Mouse (Mus musculus) intestine, postnatal 0 days (tissue): ENCODE results near the gene Pkmyt1. TPM values are rescaled to one million over a fixed set of nuclear protein-coding genes. Genes with fewer than 3 reads are reported as not detected.
A peak's percentile ranks its signal among the peaks of the same experiment; 100 is the strongest.

Experiments
- ATAC-seq: fragments of 200-750 bp; cut with Nextera tagmentation; 2 replicates; pipeline ENCODE4 v1.8.0; 2017; ENCODE audit warnings: mild to moderate bottlenecking, moderate TSS enrichment, moderate library complexity
- H3K27ac ChIP-seq: fragments of 300-500 bp; sonication (generic); 2 replicates; pipeline ENCODE4 v1.5.1; 2014; ENCODE audit warnings: mild to moderate bottlenecking, low read depth, low read length, moderate library complexity
- H3K27me3 ChIP-seq: fragments of 300-500 bp; sonication (generic); replicated peaks from 2 replicates; pipeline ENCODE4 v1.6.1; 2014; ENCODE audit warnings: low read length, mixed read lengths; ENCODE audit not compliant: control insufficient read depth, insufficient read depth
- H3K36me3 ChIP-seq: fragments of 300-500 bp; sonication (generic); 2 replicates; pipeline ENCODE4 v1.6.1; 2014; ENCODE audit warnings: mild to moderate bottlenecking, moderate library complexity; ENCODE audit not compliant: control insufficient read depth, insufficient read depth
- H3K4me1 ChIP-seq: fragments of 300-500 bp; sonication (generic); replicated peaks from 2 replicates; pipeline ENCODE4 v1.6.1; 2014; ENCODE audit warnings: antibody characterized with exemption, low read length, mixed read lengths; ENCODE audit not compliant: control insufficient read depth, insufficient read depth
- H3K4me2 ChIP-seq: fragments of 300-500 bp; sonication (generic); replicated peaks from 2 replicates; pipeline ENCODE4 v1.6.1; 2014; ENCODE audit warnings: low read depth, mild to moderate bottlenecking, moderate library complexity
- H3K4me3 ChIP-seq: fragments of 300-500 bp; sonication (generic); 2 replicates; pipeline ENCODE4 v1.5.1; 2014; ENCODE audit warnings: low read depth, low read length
- H3K9ac ChIP-seq: fragments of 300-500 bp; sonication (generic); 2 replicates; pipeline ENCODE4 v1.6.1; 2014; ENCODE audit warnings: mild to moderate bottlenecking, low read depth, low read length
- H3K9me3 ChIP-seq: fragments of 300-500 bp; sonication (generic); 2 replicates; pipeline ENCODE4 v1.6.1; 2016; ENCODE audit warnings: mixed run types; ENCODE audit not compliant: control insufficient read depth
- CTCF ChIP-seq: sonication (generic); IDR thresholded peaks from 2 replicates; pipeline ENCODE4 v1.5.1; 2016; ENCODE audit warnings: low read depth, mild to moderate bottlenecking, control low read depth, antibody characterized with exemption, moderate library complexity
- WGBS: fragments of 180-500 bp; shearing (Covaris S2); extraction: QIAGEN DNeasy Blood & Tissue Kit; methylation state at CpG from one replicate; pipeline ENCODE4 v1.1.7; 2014; 5-methylcytosine and 5-hydroxymethylcytosine counted together
- polyA plus RNA-seq: library from polyadenylated mRNA; unstranded; fragments of >200 nt; fragmentation: Nextera tagmentation; extraction: Ambion mirVana; gene quantifications from 2 replicates; pipeline ENCODE4 v1.2.1, GENCODE M21; 2015

The Pkmyt1 gene
- polyA plus RNA-seq, 1 experiment from 2014 or later, result 12.6 TPM

DNA sequence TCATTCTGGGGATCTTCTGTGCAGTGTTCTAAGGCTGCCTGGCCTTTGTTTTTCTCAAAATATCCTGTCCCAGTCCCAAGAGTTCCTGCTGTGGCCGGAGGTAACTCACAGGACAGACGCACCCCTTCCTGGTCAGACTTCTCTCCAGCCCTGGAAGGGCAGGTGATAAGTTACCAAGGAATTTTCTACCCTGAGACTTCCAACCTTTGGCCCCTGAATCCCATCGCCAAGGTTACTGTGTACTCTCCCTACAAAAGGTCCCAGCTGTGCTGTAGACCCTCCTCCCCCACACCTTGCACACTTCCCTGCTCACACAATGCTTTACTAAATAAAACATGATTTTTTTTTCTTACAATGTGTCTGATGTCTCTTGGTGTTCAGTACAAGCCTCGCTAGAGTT is 44.0 kb upstream of the Pkmyt1 start:
- whole genome bisulfite sequencing, result 33% methylated on average over 4 of the region's 4 CpGs
- TF ChIP-seq CTCF, result no peak
- Histone ChIP-seq H3K27me3 (peaks cover 28% of the 10 kb centered on the region), H3K4me3 (no peak overlapping the region), H3K4me2 (no peak overlapping the region; the same call in 1 of the 2 replicates), H3K4me1 (peaks cover 11% of the 10 kb centered on the region; the same call in 1 of the 2 replicates), H3K36me3 (no peaks in the 10 kb centered on the region), H3K9ac (no peak overlapping the region), H3K9me3 (no peaks in the 10 kb centered on the region), H3K27ac (no peak overlapping the region)
- peak; percentile 32 for ATAC-seq

DNA sequence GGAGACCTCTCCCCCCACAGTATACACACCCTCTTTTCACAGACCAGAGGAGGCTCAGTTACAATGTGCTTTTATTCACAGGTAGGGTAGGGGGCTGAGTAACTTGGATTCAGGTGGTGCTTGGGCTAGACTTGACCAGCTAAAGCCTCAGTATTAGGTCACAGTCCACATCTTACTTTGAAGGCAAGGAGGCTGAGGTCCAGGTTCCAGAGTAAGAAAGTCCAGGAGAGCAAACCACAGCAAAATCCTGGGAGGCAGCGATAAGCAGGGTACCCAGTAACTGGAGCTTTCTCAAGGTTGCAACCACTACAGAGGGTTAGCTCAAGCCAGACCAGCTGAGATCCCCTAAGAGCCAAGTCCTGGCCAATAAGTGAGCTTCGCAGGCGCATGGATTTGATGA is 43.6 kb upstream of the Pkmyt1 start:
- Histone ChIP-seq H3K27me3 (peaks cover 28% of the 10 kb centered on the region), H3K27ac (no peak overlapping the region), H3K9ac (no peak overlapping the region), H3K9me3 (no peaks in the 10 kb centered on the region), H3K4me1 (peaks cover 9% of the 10 kb centered on the region; the same call in 1 of the 2 replicates), H3K36me3 (no peaks in the 10 kb centered on the region), H3K4me2 (no peak overlapping the region), H3K4me3 (no peak overlapping the region)
- 71% methylated on average over 3 of the region's 3 CpGs for WGBS
- no peak for TF ChIP-seq CTCF
- peak; percentile 9; the same call in 1 of the 2 replicates for ATAC-seq

DNA sequence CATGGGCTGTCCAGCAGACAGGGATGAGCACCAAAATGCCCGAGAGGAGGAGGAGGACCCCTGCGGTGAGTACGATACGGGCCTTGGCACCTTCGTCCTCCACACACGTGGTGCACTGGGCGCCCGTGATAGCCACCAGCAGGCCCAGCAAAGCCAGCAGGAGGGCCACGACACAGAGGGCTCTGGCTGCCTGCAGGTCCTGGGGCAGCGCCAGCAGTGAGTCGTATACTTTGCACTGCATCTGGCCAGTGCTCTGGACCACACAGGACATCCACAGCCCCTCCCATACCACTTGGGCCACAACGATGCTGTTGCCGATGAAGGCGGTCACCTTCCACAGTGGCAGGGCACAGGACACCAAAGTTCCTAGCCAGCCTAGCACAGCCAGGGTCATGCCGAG is 42.9 kb upstream of the Pkmyt1 start:
- no peak for TF ChIP-seq CTCF
- no peak for ATAC-seq

DNA sequence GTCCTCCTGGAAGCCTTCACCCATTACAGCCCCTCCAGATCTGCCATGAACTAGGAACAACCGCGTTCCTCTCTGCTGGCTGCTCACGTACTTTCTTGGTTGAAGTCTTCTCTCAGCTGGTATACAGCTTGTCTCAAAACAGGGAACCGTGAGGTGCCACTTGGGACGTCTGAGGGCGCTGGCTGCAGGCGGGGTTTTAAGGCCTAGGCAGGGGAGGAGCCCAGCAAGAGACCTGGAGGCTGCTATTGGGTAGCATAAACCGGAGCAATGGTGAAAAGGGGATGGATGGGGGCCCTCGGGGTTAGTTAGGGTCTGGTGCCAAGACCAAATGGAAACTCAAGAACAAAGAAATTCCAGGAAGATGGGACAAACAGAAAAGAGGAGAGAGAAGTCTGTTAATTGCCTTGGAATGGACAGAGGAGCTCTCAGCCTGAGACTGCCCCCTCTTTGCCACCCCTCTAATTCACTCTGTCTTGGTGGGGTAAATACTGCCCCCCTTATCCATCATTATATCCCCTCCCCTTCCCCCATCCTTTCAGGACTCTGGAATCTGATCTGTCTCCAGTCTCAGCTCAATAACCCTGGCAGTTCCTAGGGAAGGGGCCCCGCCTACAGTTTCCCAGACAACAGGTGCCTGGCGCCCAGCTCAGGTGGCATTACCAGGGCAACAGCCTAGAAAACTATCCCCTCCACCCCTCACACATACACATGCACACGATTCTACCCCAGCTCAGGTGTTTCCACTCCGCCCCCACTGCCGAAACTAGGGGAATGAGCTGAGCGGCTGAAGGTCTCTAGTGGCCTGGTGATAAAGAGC is 42.1 kb upstream of the Pkmyt1 start, which contains the start of gene Cldn9:
TSS of gene Cldn9 (minus strand) at position 171 of the 817 bp plus-strand sequence.
- no peaks in the 10 kb centered on the region for H3K36me3 ChIP-seq
- H3K27ac ChIP-seq, result no peak within 1 kb of the TSS
- 33% methylated on average over 15 of the region's 15 CpGs for WGBS
- no peak for TF ChIP-seq CTCF
- H3K27me3 ChIP-seq, result peaks cover 23% of the 10 kb centered on the region
- no peak within 1 kb of the TSS for H3K4me3 ChIP-seq
- H3K9ac ChIP-seq, result no peak within 1 kb of the TSS
- no peak for ATAC-seq
- no peak within 1 kb of the TSS for H3K4me2 ChIP-seq
- H3K9me3 ChIP-seq, result no peaks in the 10 kb centered on the region
- peaks cover 7% of the 10 kb centered on the region; the same call in 1 of the 2 replicates for H3K4me1 ChIP-seq

More for the DNA sequence above, 42.9 kb upstream of the Pkmyt1 start:
- Histone ChIP-seq H3K4me2 (no peak overlapping the region), H3K36me3 (no peaks in the 10 kb centered on the region), H3K9ac (no peak overlapping the region), H3K4me3 (no peak overlapping the region), H3K4me1 (peaks cover 7% of the 10 kb centered on the region; the same call in 1 of the 2 replicates), H3K9me3 (no peaks in the 10 kb centered on the region), H3K27me3 (peaks cover 28% of the 10 kb centered on the region), H3K27ac (no peak overlapping the region)
- WGBS, result 44% methylated on average over 15 of the region's 15 CpGs

DNA sequence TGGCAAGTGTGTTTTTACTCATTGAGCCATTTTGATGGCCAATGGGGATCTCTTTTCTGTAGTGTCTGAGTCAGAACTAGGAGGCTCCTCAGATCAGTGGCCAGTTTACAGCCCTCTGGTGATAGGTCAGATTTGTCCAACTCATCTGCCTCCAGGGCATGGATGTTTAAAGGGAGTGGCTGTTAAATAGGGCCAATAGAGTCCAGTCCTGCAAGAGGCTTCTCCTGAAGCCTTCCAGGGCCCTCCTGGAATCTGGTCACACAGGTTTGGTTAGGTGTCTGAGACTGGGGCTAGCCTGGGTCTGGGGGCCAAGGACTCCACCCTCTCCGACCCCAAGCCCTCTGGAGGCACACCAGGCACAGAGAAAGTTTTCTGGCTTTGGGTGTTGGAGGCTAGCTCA is 31.6 kb upstream of the Pkmyt1 start:
- Histone ChIP-seq H3K4me3 (no peak overlapping the region), H3K4me2 (no peak overlapping the region), H3K27me3 (peaks cover 3% of the 10 kb centered on the region; the same call in 1 of the 2 replicates), H3K4me1 (no peaks in the 10 kb centered on the region), H3K9ac (no peak overlapping the region), H3K27ac (no peak overlapping the region), H3K9me3 (no peaks in the 10 kb centered on the region), H3K36me3 (no peaks in the 10 kb centered on the region)
- no peak for TF ChIP-seq CTCF
- WGBS, result 50% methylated on average over 1 of the region's 1 CpGs
- no peak for ATAC-seq

DNA sequence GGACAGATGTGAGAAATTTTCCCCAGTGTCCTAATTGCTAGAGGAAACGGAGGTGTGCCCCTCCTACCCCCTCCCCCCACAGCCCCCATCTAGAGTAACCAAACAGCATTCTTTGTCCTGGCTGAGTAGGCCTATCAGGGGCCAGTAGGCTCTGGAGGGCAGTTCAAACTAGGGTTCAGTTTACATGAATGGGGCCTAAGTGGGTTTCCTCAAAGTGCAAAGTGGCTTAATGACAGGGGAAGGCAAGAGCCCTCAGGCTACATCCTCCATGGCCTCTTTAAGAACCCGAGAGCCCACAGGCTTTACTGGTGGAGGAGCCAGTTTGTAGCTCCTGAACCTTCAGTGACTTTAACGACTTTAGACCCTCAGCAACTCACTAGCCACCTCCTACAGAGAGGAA is 30.3 kb upstream of the Pkmyt1 start:
- Histone ChIP-seq H3K27ac (no peak overlapping the region), H3K27me3 (peaks cover 3% of the 10 kb centered on the region; the same call in 1 of the 2 replicates), H3K4me2 (no peak overlapping the region), H3K4me1 (no peaks in the 10 kb centered on the region; the same call in 1 of the 2 replicates), H3K4me3 (no peak overlapping the region), H3K9me3 (no peaks in the 10 kb centered on the region), H3K9ac (no peak overlapping the region), H3K36me3 (no peaks in the 10 kb centered on the region)
- no peak for ATAC-seq
- WGBS, result 43% methylated on average over 3 of the region's 3 CpGs
- TF ChIP-seq CTCF, result no peak
